Mouse (Mus musculus): ENCODE results near the gene Smagp.
"Not testable (repeated sequence)": the region's sequence is repeated elsewhere in the genome, so short reads cannot be mapped to it uniquely, and the experiment has no call there.

The Smagp gene

DNA sequence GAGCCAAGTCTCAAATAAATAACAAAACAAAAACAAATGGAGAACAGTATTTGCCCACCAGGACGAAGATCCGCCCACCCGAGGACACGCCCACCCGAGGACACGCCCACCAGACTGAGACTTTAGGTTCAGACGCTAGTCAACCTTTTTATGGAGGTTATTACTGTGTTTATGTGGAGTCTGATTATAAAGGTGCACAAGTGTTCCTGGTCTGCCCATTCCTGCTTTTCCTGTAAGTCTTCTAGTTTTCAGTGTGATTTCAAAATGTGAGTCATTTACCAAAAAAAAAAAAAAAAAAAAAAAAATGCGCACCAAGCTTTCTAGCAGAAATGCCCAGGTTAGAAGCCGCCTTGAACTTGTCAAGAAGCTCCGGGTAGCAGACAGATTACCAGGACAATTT lies 9.5 kb downstream of the Smagp start:
- no peak for DNase-seq (ENCODE audit: low spot score)

DNA sequence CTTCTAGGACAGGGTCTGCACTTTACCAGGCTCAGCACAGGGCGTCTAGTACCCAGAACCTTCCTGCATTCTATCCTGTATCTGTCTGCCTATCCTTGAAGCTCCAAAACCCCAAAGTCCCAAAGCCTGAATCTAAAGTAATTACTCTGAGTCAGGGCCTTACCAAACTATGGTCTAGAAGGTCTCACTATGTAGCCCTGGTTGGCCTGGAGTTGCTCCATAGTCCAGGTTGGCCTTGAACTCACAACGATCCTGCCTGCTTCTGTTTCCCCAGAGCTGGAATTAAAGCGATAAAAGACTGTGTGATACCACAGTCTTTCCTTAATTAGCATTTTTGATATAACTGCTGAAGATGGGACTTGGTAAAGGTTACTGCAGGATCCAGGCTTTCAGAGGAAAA lies 12.3 kb downstream of the Smagp start:
- DNase-seq (ENCODE audit: low spot score) = no peak

GRCm38 (mm10) chr15:100623754-100624153 lies 13.0 kb downstream of the Smagp start:
- no peak for DNase-seq (ENCODE audit: low spot score)

GRCm38 (mm10) chr15:100622164-100622563 lies 14.6 kb downstream of the Smagp start:
- no peak for DNase-seq (ENCODE audit: low spot score)

GRCm38 (mm10) chr15:100621671-100622070 lies 15.1 kb downstream of the Smagp start:
- not testable (repeated sequence) for DNase-seq (ENCODE audit: low spot score)

DNA sequence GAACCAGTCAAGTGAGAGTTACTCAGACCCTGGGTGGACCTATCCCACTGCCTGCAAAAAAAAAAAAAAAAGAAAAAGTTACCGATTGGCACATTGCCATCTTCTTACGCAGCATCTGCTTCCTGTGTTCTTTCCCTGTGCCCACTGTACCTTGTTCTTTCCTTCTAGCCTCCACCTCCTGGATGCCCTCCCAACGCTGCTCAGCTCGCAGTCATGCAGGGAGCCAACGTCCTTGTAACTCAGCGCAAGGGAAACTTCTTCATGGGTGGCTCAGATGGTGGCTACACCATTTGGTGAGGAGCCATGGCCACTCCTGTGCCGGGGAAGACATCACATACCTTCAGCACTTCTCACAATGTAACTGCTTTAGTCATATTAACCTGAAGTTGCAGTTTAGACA lies 17.5 kb downstream of the Smagp start:
- DNase-seq (ENCODE audit: low spot score) = no peak

- DNase-seq (ENCODE audit: low spot score) = no peak
Observed at GRCm38 (mm10) chr15:100616221-100616620, 20.5 kb downstream of the Smagp start.

DNA sequence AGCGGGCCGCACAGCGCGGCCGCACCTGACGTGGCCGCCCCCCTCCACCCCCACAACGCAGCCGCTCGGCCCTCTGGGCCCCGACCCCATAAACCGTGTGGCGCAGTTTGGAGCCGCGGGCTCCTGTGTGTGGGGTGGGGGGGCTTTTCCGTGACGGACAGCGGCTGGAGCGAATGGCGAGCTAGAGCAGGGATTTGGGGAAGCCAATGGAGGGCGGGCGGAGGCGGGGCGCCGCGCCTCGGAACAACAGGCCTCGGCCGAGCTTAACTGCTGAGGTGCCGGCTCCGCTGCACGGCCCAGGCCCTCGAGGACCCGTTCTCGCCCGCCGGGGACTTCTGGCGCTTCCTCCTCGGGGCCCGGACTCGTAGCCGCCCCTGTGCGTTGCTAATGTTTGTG lies 20.9 kb downstream of the Smagp start:
- peak; percentile 94 for DNase-seq (ENCODE audit: low spot score)

GRCm38 (mm10) chr15:100614996-100615824 lies 21.5 kb downstream of the Smagp start, which contains the start of gene Dazap2:
Gene Dazap2, plus strand, starts transcription at chr15:100615349.
- peak; percentile 100 for DNase-seq (ENCODE audit: low spot score)

GRCm38 (mm10) chr15:100614218-100614995 lies 22.3 kb downstream of the Smagp start:
- no peak for DNase-seq (ENCODE audit: low spot score)

- DNase-seq (ENCODE audit: low spot score) = peak; percentile 64
Observed at GRCm38 (mm10) chr15:100613584-100613983, 23.2 kb downstream of the Smagp start.

GRCm38 (mm10) chr15:100612432-100612831 lies 24.3 kb downstream of the Smagp start:
- DNase-seq (ENCODE audit: low spot score) = no peak

- no peak for DNase-seq (ENCODE audit: low spot score)
Observed at GRCm38 (mm10) chr15:100611951-100612350, 24.8 kb downstream of the Smagp start.

- not testable (repeated sequence) for DNase-seq (ENCODE audit: low spot score)
Observed at GRCm38 (mm10) chr15:100606677-100607076, 30.1 kb downstream of the Smagp start.

GRCm38 (mm10) chr15:100601669-100602068 lies 35.1 kb downstream of the Smagp start:
- DNase-seq (ENCODE audit: low spot score) = no peak

- no peak for DNase-seq (ENCODE audit: low spot score)
Observed at GRCm38 (mm10) chr15:100600696-100601272, 36.0 kb downstream of the Smagp start.

GRCm38 (mm10) chr15:100600047-100600695 lies 36.6 kb downstream of the Smagp start:
- DNase-seq (ENCODE audit: low spot score) = peak; percentile 73

- no peak for DNase-seq (ENCODE audit: low spot score)
Observed at GRCm38 (mm10) chr15:100599276-100600046, 37.3 kb downstream of the Smagp start, which contains the start of gene Pou6f1. Gene Pou6f1, minus strand, starts transcription at chr15:100599984.

DNA sequence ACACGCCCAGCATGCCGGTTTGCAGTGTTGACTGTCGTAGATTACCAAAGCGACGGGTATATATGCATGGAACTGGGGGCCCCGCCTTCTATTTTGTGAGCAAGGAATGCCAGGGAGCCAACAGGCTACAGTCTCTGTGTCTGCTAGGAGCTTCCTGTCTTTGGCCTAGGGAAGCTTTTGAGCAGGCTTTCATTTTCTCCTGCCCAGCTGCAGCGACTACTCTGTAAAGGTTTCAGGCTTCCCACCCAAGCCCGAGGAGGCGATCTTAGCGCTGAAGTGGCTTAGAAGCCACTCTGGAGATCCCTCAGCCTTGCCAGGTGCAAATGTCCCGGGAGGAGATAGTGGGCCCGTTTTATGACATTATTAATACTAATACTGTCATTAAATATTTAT lies 37.9 kb downstream of the Smagp start:
- DNase-seq (ENCODE audit: low spot score) = no peak

GRCm38 (mm10) chr15:100598287-100598882 lies 38.4 kb downstream of the Smagp start:
- DNase-seq (ENCODE audit: low spot score) = no peak

DNA sequence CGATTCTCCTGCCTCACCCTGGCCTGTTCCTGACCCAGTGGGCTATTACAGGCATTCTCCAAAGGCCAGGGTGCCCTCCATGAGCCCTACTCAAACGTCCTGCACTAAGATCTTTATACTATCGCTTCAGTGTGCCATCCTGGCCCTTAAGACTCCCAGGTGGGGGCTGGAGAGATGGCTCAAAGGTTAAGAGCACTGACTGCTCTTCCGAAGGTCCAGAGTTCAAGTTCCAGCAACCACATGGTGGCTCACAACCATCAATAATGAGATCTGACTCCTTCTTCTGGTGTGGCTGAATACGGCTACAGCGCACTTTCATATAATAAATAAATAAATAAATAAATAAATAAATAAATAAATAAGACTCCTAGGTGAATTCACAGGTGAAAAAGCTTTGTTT lies 43.9 kb downstream of the Smagp start:
- no peak for DNase-seq (ENCODE audit: low spot score)

All from yolk sac, embryonic 10.5 days (tissue).